10 mouse cellular contexts compared by ENCODE assay signal in the genomic region with DNA sequence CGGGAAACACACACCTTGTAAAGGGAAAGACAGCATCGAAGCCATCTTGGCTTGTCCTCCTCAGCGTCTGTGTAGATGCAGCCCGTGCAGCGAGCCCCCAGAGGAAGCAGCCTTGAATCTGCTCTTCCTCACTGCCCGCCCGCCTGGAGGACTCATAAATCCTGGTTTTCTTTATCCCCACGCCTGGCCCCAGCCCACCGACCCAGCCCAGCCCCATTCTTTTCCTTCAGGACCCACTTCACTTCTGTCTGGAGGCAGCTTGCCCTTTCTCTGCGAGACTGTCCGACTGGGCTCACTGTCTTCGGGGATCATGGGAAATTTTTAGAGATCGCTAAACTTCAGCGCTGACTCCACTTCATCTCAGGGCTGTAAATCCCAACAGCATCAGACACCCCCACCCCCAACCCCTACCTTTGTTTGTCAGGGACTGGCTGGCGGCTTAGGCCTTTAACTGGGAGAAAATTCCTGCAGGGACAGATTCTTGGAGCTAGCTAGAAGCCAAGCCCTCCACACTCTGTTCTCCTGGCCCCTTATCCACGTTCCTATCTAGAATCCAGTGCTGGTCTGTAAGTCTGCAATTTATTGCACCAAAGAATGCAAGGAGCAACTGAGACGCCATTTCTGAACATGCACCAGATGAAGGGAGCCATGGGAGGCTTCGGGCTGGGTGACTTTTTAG. TPM values are rescaled to one million over a fixed set of nuclear protein-coding genes. Genes with fewer than 3 reads are reported as not detected.
DNase-seq lines count a peak whose midpoint lies in the region; ATAC-seq and TF ChIP-seq lines count a peak whose summit lies in the region.
"Had no signal": no experiment of that assay in that cellular context is flagged by ENCODE, and none has a peak within 500 bp of the region (broad histone marks: within the 10 kb centered on the region; RNA-seq: fewer than 3 reads in every experiment).

No protein-coding gene starts in this region.

- ATAC-seq in forebrain, embryonic 13.5 days = peak; percentile 46; the same call in 1 of the 2 replicates
- no peak for ATAC-seq in erythroid progenitor cell, adult 5-6 weeks (replicated peaks; ENCODE audit: low FRiP score, poor library complexity, severe bottlenecking)

- no peak for DNase-seq in heart, embryonic 10.5 days (ENCODE audit: low spot score)
- no peak for DNase-seq in heart, postnatal 36 days
- DNase-seq in mesoderm, embryonic 11.5 days (ENCODE audit: low read depth, low spot score) = peak; percentile 77
- no peak for DNase-seq in spleen, postnatal 4 days (ENCODE audit: low spot score in 2 of 2)
- DNase-seq in layer of hippocampus, postnatal 36 days = no peak
- DNase-seq: gastrocnemius, adult 2 months; liver, embryonic 13.5 days had no signal

- TF ChIP-seq CTCF in E14TG2a.4 (conservative IDR thresholded peaks at IDR 0.05; ENCODE audit: low read length) = no peak

- intact Hi-C loops in heart, postnatal 36 days (cut with DNase I) = no loop called here

- H3K27ac ChIP-seq in heart, embryonic 10.5 days = peak overlapping the region; percentile 75
- no peak overlapping the region for H3K27ac ChIP-seq in forebrain, embryonic 13.5 days
- H3K27ac ChIP-seq: gastrocnemius, adult 2 months; liver, embryonic 13.5 days had no signal

- H3K27me3 ChIP-seq in heart, embryonic 10.5 days (ENCODE audit: insufficient read depth, poor library complexity, severe bottlenecking) = no peaks in the 10 kb centered on the region
- H3K27me3 ChIP-seq in E14TG2a.4 (ENCODE audit: insufficient read depth, low read length) = no peaks in the 10 kb centered on the region
- H3K27me3 ChIP-seq in forebrain, embryonic 13.5 days = no peaks in the 10 kb centered on the region

- H3K4me3 ChIP-seq in heart, embryonic 10.5 days = peak overlapping the region; percentile 31
- peak overlapping the region; percentile 63 for H3K4me3 ChIP-seq in E14TG2a.4 (replicated peaks; ENCODE audit: low read length)
- H3K4me3 ChIP-seq in forebrain, embryonic 13.5 days = peak overlapping the region; percentile 18
- H3K4me3 ChIP-seq: gastrocnemius, adult 2 months; liver, embryonic 13.5 days had no signal

- peaks cover 45% of the 10 kb centered on the region for H3K4me1 ChIP-seq in heart, embryonic 10.5 days
- peaks cover 84% of the 10 kb centered on the region for H3K4me1 ChIP-seq in E14TG2a.4 (replicated peaks; ENCODE audit: low read depth, low read length)
- H3K4me1 ChIP-seq in forebrain, embryonic 13.5 days = peaks cover 32% of the 10 kb centered on the region

- H3K36me3 ChIP-seq in heart, embryonic 10.5 days = peaks cover 5% of the 10 kb centered on the region; the same call in 1 of the 2 replicates
- H3K36me3 ChIP-seq in E14TG2a.4 (ENCODE audit: insufficient read depth, low read length) = no peaks in the 10 kb centered on the region
- no peaks in the 10 kb centered on the region for H3K36me3 ChIP-seq in forebrain, embryonic 13.5 days (ENCODE audit: poor library complexity, severe bottlenecking)
- H3K36me3 ChIP-seq: liver, embryonic 13.5 days had no signal

- 35% methylated on average over 18 of the region's 18 CpGs for WGBS in heart, embryonic 10.5 days
- WGBS in forebrain, embryonic 13.5 days = 17% methylated on average over 18 of the region's 18 CpGs

- peaks cover 2% of the 10 kb centered on the region; the same call in 1 of the 2 replicates for H3K9me3 ChIP-seq in heart, embryonic 10.5 days
- H3K9me3 ChIP-seq in E14TG2a.4 (ENCODE audit: low read length) = no peaks in the 10 kb centered on the region; the same call in 1 of the 2 replicates
- H3K9me3 ChIP-seq in forebrain, embryonic 13.5 days (replicated peaks) = no peaks in the 10 kb centered on the region
- H3K9me3 ChIP-seq: liver, embryonic 13.5 days had no signal

- peak overlapping the region; percentile 50; the same call in 1 of the 2 replicates for H3K9ac ChIP-seq in forebrain, embryonic 13.5 days
- H3K9ac ChIP-seq: liver, embryonic 13.5 days had no signal

- peak overlapping the region; percentile 48 for H3K4me2 ChIP-seq in forebrain, embryonic 13.5 days
- H3K4me2 ChIP-seq: liver, embryonic 13.5 days had no signal

RNA-seq across cellular contexts. Expression of gene Dnmbp, which starts 57.0 kb away (rescaled TPM):
- 11.9 and 15.1 TPM in 2 replicates for polyA plus RNA-seq in heart, embryonic 10.5 days (2016; fragmentation: Nextera tagmentation; extraction: Ambion mirVana)
- total RNA-seq in heart, postnatal 36 days (2021) = 1 to 10 TPM; 9.0 to 9.7 TPM
- 11.6 and 12.4 TPM in 2 replicates for polyA plus RNA-seq in forebrain, embryonic 13.5 days (2015; fragmentation: Nextera tagmentation; extraction: Ambion mirVana)
- 2.5 and 5.0 TPM in 2 replicates for total RNA-seq in erythroid progenitor cell, adult 5-6 weeks (2015; ENCODE audit: low replicate concordance)
- total RNA-seq in erythroid progenitor cell, adult 5-6 weeks (2017; ENCODE audit: low replicate concordance) = 1.5 and 2.3 TPM in 2 replicates
- 10 to 100 TPM in 1 of 2 experiments, 1 to 10 TPM in 1; 8.1 to 10.1 TPM for total RNA-seq in layer of hippocampus, postnatal 36 days (2021)
